Mouse (Mus musculus) ZHBTc4 (cell line): ENCODE results near the gene Smyd3.

Source experiments
- DNase-seq: peaks from one replicate; pipeline ENCODE4 v3.0.0-alpha.2; 2011; ENCODE audit warnings: low read depth, low spot score

The Smyd3 gene

DNA sequence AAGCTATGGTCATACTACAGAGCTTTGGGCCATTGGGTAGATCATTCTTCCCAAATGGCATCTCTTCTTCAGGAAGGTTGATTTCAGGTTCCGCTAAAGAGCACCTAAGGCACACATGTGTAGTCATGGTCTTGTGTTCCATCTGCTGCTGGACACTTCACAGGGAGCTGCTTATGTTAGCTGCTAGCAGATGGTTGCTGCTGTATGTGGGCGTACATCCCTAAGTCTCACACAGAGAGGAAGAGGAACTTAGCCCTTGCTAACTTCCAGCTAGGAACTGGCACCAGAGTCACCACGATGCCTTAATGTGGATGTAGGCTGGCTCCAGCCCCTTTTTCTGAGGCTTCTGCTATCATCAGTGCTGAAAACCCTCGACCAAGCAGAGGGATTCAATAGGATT, 491.2 kb downstream of the Smyd3 start:
- DNase-seq: no peak

DNA sequence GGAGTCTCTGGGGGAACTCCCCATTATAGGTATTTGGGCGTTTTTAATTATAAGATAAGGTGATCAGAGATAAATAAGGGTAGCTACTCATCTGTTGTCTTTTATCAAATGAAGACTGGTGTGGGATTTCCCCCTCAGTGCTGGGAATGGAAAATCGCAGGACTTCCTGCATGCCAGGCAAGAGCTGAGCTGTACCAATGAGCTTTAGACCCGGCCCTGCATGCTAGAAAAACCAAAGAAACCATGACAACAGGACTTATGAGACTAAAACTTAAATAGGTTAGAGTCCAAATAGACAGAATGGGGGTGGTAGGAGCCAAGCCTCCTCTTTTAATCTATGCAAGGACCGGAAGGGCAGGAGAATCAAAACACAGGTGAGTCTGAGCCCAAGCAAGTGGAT, 492.7 kb downstream of the Smyd3 start:
- no peak for DNase-seq

DNA sequence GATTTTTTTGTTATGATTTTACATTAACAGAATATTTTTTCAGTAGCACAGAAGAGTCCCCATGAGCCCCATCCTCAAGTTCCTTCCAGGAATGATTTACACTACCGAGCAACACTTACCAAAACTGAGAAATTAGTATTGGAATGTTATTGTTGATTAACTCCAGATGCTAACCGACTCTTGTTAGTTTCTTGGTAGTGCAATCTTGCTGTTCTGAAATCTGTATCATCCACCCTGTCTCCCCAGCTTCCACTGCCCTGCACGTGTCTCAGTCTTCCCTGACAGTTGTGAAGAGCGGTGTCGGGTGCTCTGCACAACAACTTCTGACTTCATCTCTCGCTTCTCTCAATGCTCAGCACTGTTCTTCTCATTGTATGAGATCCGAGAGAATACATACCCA, 494.4 kb downstream of the Smyd3 start:
- DNase-seq: no peak

DNA sequence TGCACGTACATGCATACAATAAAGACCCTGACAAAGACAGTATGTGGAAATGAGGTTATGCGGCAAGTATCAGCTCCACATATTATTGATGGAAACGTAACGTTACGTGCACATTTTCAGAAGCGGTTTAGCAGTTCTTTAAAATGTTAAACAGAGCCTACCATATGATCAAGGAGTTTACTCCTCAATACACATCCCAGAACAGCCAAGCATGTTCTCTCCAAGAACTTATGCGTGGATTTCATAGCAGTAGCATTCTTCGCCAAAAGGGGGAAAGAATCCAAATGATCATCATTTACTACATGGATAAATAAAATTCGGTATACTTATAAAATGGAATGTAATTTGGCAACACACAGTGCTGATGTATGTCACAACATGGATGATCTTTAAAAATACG, 500.4 kb downstream of the Smyd3 start:
- DNase-seq: no peak

DNA sequence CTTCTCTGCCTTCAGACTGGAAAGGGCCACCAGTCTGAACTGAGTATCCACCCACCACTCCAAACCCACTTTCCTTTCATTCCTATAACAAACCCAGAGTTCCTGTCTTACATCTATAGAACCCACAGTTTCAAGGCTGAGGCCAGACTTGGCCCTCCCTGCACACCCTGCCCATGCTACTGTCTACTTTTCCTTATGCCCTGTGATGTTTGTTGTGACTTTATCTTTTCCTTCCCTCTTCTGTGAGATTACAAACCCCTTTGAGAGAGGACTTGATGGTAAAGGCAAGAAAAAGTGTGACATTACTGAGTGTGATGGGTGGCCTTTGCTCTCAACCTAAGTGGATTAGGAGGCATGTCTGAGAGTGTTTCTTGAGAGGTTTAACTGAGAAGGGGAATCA, 504.8 kb downstream of the Smyd3 start:
- no peak for DNase-seq

DNA sequence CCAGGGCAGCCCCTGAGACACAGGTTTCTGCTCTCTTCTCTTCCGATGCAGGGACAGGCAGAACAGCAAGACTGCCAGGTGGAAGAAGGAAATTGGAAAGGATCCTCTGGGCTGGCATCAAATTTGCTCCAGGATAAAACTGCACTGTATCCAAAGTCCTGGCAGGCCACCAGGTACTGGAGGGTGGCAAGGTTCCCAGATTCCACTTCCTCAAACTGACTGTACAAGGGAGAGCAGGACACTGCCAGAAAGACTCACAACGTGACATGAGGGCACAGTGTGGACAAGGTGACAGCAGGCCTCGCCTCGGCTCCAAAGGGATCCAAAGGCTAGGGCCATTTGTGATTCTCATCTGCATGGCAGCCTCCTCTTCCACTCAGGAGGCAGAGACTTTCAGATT, 505.6 kb downstream of the Smyd3 start:
- DNase-seq: no peak

DNA sequence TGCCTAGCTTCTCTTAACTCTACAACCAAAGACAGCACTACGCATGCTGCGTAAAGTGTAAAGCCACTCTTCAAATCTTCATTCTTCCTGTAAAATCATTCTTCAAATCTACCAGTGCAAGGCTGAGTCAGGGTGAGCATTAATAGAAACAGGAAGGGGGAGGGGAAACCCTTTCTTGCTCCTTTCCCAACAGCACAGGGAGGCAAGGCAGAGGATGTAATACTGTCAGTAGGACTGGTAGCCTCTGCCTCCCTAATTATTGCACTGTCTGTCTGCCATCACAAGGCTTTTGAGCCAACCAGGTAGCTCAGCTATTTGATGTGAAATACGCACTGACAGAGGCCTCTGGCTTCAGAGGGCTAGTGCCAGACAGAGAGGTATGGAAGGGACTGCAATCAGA, 507.1 kb downstream of the Smyd3 start:
- no peak for DNase-seq

DNA sequence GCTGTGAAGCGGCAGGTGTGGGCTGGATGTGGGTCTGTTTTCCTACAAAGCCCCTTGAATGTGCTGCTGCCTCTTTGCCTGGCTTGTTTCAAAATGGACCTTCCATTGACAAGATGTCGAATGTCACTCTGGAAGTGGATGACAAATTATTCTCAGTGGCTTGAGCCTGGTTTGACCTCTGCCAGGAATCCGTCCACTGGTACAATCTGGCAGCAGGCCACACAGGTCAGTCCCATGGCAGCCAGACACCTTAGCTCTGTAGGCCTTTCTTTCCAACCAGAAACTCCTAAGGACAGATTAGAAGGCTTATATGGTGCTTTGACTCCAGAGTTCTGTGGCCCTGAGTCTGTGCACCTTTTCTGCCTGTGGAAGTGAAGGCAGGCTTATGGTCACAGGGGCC, 507.9 kb downstream of the Smyd3 start:
- no peak for DNase-seq

DNA sequence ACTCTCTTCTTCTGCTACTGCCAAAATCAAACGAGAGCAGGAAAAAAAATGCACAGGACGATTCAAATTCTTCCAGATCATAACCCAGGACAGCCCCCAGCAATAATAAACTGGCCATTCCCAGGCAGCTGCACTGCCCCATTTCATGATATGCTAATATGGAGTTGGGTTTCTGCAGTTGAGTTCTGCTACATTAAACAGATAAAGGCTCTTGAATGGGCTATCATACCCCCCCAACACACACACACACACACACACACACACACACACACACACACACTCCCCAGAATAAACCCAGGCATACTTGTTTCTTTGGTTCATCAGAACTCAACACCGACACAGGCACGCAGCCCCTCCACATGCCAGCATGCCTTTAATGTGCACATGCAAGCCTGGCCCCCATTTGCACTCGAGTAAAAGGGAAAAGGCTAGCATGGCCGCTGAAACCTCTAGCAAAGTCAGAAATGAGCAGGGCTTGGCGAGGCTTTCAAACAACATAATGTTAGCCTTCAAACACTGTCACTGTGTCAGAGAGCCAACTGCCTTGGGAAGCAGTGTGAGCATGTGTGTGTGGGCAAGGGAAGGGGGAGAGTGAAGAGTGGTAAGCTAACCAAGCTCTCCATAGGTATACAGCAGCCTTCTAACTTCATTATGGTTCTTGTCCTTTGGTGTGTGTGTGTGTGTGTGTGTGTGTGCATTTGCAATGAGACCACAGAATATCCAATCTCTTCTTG, 513.5 kb downstream of the Smyd3 start:
- no peak for DNase-seq

DNA sequence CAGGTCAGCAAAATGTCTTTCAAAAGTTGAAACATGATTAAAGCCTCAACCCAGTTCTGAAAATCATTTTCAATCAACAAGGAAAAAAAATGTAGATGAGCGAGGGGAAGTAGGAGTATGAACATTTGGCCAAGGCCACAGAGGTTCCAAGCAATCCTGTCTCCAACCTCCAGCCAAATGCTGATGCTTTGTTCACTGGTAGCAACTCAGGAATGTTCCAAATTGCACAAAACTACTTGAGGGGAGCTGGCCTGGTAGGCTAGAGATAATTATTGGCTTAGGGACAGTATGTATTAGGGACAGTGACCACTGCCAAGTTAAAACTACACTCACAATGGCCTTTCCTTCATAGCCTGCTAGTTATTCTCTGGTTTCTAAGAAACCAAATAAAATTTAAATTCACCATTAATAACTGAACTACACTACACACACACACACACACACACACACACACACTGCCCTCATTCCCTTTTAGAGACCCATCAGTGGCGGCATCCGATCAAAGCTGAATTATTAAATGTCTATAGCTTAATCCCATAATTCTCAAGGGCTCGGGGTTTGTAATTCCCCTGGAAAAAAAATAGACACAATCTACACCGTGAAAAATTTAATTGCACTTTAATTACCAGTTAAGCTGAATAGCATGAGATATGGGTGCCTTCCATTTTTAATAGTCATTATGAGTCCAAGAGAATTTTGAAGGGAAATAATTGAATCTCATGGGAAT, 514.3 kb downstream of the Smyd3 start:
- no peak for DNase-seq

DNA sequence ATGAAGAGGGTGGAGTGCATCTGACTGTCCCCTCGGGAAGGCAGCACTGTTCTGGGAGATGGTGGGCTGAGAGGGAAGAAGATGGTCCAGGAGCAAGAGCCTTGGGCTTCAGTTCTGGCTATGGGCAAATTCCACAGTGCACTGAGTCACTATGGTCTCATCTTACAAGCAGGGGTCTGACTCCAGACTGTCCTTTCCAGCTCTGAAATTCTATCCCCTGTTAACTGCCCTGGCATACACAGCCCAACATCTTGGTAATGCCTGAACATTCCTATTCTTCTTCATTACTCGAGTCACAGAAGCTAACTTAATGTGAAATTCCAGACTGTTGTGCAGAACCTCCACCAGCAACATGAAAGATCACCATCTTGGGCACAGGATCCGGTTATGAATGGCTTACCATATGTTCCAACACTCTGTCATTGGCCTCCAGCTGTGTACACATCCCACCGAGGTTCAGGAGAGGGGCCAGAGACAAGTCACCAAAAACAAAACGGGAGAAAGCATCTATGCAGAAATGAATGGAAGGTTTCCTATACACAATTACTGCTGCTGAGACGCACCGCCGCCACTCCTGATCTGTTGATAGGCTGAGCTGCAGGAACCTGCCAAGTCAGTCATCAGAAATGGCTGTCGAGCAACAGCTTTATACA, 517.8 kb downstream of the Smyd3 start:
- no peak for DNase-seq

DNA sequence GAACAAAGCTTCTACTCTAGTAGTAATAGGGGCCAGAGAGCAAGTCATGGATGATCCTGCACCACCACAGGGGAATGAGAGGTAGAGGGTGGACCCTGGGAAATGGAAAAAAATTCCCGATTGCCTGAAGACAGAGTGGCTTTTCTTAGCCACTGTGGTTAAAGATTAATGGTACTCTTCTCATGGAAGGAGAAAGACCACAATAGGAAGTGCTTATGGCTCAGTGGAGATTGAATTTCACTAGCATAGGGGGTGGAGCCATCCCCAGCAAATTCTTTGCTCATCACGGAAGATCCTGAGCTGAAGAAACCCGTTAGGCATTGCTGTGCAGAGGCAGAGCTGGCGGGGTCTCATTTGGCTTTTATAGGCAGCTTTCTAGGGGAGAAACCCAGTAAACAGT, 520.0 kb downstream of the Smyd3 start:
- no peak for DNase-seq

DNA sequence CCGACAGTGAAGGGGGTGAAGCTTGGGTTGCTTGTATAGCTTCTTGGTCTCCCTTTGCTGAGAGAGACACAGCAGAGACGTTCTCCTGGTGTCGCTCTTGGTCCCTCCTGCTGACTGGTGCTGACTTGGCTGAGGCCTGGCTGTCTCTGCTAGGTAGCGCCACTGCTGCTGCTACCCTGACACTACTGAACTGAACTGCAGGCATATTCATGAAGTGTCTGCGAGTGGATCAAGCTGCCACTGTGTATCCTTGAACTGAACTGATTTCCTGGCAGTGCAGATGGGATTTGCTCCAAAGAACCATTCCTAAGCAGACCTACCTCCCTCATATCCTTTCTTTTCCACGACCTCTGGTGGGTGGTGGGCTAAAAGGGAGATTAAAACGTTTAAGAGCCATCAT, 523.6 kb downstream of the Smyd3 start:
- DNase-seq: no peak

DNA sequence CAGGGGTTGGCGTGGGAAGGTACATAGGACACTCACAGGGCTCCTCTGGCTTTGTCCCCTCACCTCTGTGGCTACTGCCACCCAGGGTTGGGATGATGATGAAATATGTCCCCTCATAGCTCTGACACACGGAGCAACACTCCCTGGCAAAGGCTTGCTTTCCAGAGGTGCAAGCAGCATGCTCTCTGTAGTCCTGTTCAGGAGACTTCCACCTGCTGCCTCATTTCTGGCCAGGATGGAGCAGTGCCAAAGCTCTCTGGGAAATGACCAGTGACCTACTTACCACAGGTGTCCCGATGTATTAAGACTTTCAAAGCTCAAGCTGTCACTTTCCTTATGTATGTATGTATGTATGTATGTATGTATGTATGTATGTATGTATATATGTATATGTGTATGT, 525.3 kb downstream of the Smyd3 start:
- no peak for DNase-seq

DNA sequence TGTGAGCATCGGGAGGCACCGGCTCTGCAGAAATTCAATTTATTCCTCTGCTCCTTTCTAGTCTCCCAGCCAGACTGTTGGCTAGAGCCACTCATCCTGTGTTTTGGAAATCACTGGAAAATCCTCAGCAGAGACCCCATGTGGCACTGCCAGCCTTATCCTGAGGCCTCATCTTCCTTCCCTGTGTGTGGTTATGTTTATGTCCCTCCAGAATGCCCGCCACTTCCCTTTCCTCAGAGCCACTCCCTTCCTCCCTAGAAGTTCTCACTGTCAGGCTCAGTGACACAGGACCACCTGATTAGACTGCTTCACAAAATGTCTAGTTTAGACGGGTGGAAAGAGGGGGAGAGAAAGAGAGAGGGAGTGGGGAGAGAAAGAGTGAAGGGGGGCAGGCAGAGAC, 526.4 kb downstream of the Smyd3 start:
- no peak for DNase-seq

DNA sequence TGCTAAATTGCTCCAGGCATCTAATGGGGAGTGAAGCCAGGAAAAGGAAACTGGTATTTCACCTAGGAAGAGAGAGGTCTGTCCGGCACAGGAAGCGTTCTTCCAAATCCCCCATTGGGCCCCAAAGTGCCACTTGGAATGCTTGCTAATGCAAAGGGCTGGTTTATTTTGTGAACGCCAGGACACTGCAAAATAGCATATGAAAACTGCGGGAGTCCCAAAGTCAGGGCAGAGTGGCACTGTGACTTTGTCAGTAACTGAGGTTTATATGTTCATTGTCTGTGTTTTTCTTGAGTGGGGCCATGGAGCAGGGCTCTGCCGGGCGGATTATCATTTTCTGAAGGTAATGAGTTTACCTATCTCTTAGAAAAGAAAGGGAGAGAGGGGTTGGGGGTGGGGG, 526.8 kb downstream of the Smyd3 start:
- no peak for DNase-seq

DNA sequence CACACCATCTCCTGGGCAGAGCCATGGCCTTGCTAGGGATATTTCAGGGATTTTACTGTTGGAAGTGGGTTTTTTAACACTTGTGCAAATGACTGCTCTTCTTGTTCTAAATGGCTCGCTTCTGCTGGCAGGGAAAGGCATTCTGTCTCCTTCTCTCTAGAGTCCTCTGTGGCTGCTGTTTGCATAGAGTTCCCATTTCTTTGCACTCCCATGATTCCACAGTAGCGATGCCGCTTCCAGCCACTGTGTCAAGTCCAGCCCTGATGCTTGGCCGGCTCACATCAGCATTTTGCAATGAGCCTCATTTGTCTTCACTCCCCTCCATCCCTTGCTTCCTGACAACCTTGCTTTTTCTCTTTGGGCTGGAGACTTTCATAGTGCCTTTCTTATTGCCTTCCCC, 528.4 kb downstream of the Smyd3 start:
- no peak for DNase-seq

DNA sequence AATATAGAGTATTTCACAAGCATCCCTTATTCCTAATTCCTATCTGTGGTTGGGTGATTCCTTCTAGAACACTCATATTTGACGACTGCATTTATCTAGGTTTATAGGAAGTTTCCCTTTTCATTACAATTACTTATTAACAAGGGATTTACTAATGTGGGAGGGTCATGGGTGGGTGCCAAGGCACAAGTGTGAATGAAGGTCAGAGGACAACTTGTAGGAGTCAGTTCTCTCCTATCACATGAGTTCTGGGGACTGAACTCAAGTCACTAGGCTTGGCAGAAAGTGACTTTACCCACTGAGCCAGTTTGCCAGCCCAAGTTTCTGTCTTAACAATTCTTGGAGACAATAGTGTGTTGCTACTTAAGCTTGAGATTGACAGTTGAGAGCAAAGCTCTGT, 529.7 kb downstream of the Smyd3 start:
- no peak for DNase-seq

DNA sequence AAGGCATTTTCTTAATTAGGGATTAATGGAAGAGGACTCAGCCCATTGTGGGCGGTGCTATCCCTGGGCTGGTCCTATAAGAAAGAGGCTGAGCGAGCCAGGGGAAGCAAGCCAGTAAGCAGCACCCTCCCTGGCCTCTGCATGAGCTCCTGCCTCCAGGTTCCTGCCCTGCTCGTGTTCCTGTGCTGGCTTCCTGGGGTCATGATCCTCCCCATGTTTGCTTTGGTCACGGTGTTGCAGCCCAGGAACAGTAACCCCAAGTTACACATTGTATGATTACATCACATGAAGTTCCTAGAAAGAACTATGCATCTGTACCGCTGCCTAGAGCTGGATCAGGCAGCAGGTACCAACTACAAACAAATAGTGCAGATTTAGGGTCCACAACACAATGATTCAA, 536.2 kb downstream of the Smyd3 start:
- no peak for DNase-seq

DNA sequence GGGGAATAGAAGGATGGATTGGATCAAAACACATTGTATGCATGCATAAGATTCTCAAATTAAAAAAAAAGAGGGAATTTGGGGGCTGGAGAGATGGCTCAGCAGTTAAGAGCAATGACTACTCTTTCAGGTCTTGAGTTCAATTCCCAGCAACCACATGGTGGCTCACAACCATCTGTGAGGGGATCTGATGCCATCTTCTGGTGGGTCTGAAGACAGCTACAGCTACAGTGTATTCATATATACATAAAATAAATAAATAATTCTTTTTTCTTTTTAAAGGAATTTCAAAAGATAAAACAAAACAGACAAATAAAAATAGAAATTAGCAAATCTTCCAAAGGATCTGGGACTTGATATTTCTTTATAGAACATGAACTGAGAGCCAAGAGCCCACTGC, 537.7 kb downstream of the Smyd3 start:
- DNase-seq: no peak

DNA sequence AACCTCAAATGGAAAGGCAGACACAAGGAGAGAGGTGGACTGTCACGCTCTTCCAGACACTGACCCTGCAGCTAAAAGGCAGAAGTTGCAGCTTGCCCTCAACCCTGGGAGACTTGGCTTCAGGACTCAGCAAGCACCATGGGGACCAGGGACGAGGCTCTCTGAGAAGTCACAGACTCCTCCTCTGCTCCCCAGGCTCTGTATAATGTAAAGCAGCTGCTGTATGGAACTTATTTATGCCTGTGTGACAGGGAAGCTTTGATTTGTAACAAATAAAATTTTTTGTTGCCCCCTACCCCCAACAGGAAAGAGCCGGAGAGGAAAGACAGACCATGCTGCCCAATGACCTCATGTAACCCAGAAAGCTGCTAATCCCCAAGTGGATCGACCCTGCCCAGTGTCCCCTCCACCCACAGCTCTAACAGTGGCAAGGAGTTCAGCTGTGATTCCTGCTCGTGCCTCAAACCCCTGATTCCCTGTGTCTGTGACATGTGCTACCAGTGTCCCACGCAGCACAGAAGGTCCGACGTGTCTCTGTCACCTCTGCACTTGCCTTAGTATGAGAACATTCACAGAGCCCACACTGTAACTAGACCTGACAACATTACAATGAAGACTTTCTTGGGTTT, 539.1 kb downstream of the Smyd3 start:
- DNase-seq: no peak

DNA sequence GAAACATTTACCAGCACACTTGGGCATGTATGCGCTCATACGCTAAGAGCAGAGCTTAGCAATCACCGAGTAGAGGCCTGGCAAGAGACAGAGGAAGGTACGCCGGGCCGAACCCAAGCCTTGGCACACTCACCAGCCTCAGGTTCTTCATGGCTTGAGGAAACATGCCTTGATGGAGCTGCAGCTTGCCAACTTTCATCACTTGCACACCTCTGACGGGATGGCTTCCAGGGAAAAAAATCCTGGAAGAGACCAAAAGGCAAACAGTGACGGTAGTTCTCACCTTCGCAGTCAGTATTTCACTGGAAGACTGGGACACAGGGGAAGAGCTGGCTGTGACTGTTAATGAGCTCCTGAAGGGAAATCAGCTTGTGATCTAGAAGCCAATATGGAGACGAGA, 545.8 kb downstream of the Smyd3 start:
- DNase-seq: no peak

DNA sequence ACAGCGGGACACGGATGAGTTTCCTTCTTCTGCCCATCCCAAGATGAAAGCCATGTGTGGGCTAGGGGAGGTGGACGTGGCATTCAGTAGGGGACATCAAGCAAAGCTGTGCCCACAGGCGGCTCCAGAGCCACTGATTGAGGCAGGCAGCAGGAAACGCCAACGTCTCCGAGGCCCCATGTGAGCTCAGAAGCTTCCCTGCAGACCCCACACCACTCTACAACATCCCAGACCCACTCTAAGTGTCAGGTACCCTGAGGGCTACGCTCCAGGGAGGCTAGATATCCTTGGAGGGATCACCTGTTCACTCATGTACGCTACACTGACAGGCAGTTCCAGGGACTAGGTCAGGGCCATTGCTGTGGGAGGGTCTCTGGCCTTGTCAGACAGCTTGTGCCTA, 556.2 kb downstream of the Smyd3 start:
- no peak for DNase-seq
